Mouse (Mus musculus): Measurements from ENCODE around the gene Foxo3.

The Foxo3 gene

DNA sequence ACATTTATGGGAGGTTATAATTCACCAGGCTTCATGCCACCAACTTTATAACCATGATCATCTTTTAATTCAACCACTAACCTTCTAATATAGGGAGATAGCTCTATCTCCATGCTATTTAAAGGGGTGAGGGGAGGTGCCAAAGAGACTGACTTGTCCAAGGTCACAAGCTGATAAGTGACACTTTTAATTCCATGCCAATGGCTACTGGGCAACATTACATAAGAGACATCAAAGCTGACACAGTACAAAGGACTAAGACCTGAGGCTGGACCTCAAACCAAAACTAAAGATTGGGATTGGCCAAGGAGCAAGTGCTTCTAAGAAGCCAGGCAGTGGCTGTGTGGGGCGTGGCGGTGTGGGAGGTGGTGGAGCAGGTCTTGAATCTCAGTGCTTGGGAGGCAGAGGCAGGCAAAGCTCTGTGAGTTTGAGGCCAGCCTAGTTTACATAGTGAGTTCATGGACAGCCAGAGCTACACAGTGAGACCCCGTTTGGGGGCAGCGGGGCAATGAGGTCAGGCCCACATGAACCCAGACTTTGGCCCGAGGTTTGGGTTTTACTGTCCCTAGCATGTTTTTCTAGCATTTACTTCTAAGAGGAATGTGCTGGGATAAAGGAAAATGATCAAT lies 46.0 kb downstream of the Foxo3 start:
- DNase-seq (ENCODE audit: inconsistent ontology term): no peak

DNA sequence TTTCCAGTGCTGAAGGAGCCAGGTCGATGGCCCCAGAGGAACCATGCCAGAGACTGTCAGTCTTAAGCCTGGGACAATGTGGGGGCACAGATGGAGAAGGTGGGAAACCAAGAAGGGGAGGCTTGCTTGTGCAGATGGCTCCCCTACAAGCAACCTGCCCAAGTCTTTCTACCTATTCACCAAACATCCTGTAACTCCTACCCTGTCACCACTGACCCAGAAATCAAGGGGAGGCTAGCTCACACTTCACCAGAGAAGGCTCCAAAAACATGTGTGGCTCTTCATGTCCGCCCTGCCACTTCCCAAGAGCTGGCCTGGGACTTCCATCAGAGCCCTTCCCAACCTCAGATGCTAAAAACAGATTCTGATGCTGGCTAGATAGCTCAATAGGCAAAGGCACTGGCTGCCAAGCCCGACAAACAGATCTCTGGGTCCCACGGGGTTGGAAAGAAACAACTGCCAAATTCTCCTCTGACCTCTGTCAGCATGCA lies 48.8 kb downstream of the Foxo3 start:
- DNase-seq (ENCODE audit: inconsistent ontology term): no peak

DNA sequence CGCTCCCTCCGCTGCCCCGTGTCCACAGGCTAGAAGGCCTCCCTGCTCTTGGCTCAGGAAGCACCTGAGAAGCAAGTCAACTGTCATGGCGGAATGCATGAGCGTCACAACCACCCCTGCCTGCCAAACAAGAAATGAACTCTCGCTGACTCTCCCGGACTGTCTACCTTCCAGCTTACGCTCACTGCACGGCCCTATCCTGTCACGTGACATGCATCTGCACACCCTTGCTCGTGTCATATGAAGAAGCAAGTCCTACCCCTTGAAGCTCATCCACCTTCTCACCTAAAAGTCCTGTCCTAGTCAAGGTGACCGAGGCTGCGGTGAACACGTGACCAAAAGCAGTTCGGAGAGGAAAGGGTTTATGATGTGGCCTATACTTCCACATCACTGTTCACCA lies 50.4 kb downstream of the Foxo3 start:
- DNase-seq (ENCODE audit: inconsistent ontology term): no peak

DNA sequence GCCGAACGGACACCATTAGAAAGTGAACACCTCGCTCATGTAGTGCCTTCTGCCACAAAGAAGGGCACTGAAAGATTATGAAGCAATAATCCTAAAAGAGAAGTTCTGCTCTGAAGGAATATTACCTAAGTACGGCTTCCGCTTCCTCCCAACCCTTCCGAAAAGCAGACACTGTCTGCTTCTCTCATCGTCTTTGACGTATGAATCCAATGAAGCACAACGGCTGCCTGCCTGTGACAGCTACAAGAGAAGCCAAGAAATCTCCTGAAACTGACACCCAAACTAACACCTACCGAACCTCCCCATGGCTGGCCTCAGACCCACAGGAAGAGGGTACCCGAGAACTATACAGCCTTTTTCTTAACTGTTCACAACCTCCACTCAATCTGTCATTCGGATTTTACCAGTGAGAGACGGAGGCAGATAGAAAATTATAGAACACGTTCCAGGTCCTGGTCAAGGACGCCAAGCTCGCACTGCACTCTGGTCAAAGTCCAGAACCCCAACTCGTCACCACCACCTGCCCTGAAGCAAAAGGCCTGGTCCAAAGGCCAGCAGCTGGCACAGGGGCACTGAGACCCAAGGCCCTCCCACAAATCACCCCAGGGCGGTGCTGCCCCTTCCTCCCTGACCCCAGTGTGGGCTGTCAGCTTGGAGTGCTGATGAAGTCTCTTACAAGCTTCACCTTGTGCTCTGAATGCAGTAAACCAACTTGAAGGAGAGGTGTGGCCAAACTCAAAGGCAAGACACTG lies 51.2 kb downstream of the Foxo3 start:
- no peak for DNase-seq (ENCODE audit: inconsistent ontology term)

DNA sequence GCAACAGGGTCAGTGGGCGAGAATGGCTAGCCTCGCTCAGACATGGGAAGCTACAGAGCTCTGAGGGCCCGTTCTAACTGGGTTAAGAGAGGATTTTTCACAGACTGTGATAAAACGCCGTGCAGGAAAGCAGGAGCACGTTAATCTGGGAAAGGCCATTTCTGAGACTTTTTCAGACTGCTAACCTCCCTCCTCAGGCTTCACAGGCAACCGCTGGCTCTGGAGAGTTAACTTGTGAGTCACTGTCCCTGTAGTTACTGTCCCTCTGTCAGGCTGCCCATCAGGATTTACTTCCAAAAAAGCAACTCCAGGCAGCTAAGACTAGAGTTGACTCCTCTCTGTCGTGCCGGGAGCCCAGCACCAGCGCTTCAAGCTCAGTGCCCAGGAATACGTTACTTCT lies 54.6 kb downstream of the Foxo3 start:
- DNase-seq (ENCODE audit: inconsistent ontology term): no peak

DNA sequence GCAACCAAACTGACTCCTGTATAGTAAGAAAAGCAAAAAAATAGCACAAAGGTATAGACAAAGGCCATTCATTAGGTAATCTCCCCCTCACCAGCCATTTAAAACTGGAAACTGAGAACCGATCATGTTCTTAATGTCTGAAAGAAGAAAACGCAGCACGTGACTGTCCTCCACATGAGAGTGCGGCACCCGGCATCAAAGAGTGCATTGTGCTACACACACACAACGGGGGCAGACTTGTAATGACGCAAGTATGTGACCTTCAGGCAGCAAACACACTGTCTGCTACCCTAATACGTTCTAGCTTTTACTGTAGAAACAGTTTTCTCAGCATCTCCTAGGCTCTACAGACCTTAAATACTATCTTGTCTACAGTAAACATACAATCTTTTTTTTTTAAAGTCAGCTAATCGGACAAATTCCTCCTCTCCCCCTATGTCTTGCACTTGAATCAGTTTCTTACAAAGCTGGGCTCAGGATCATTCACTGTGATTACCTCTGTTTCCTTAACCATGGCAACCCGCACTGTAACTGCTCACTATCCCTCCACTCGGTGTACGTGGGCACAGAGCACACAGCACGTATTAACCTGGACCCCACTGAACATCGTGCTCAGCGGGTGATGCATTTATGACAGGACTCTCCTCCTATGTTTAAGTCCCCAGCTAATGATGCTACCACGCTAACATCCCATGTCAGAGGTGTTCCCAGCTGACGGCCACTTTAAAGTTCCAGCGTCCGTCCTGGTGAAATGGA lies 55.2 kb downstream of the Foxo3 start:
- peak; percentile 38 for DNase-seq (ENCODE audit: inconsistent ontology term)

DNA sequence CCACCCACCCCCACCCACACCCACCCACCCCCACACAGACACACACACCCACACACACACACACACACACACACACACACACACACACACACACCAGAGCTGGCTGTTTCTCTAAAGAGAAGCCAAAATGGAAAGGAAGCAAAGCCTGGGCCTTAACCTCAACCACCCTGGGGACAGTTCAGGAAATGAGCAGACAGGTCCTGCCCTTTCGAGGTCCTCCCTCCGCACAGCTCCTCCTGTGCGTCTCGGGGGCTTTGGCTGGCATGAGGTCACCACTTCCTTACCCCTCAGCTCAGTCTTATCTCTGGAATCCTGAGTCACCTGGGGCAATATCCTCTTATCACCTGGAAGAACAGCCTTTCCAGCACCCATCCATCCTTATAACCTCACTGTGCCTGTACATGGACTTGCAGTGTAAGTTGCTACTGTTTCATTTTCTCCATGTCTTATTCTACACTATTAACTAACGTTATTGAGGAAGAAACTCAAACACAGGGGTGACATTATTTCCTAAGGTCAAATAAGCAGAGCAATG lies 56.1 kb downstream of the Foxo3 start:
- DNase-seq (ENCODE audit: inconsistent ontology term): no peak

DNA sequence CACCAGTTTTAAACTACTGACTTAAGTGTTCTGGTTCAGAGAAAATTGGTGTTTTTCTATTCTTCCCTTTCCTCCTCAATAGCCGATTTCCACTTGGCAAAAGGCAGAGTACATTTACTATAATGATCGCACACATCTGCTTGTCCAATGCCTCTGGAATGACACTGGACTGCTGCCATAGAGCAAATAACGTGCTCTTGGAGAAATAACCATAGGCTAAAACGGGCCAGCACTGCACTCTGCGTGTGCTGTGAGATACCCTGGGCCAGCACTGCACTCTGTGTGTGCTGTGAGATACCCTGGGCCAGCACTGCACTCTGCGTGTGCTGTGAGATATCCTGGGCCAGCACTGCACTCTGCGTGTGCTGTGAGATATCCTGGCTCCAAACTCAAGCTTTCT lies 65.1 kb downstream of the Foxo3 start:
- DNase-seq (ENCODE audit: inconsistent ontology term): no peak

DNA sequence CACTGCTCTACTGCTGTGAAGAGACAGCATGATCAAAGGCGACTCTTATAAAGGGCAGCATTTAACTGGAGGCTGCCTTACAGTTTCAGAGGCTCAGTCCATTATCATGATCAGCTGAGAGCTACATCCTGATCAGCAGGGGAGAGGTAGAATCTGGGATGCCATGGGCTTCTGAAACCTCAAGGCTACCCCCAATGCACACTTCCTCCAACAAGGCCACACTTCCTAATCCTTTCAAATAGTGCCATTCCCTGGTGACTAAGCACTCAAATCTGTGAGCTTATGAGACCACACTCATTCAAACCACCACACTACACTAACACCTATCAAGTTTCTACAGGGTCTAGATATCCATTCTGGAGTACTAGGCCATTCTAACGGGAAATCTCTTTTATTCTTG lies 65.9 kb downstream of the Foxo3 start:
- DNase-seq (ENCODE audit: inconsistent ontology term): no peak

DNA sequence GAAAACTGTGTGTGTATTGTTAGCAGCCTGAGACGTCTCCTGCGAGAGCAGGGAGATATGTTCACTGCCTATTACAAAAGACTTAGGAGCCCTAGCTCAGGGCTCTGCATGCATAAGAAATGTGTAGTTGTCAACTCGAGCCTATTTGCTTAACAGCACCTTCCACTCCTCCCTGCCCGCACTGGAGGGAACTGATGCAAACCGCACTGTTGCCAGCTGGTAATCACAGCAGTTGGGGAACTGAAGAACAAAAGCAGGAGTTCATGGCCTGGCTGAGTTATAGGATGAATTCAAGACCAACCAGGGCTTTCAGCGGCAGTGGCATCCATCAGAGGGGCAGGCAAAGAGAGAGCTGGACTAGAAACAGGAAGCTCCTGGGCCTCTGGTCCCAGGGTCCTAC lies 66.7 kb downstream of the Foxo3 start:
- DNase-seq (ENCODE audit: inconsistent ontology term): no peak

DNA sequence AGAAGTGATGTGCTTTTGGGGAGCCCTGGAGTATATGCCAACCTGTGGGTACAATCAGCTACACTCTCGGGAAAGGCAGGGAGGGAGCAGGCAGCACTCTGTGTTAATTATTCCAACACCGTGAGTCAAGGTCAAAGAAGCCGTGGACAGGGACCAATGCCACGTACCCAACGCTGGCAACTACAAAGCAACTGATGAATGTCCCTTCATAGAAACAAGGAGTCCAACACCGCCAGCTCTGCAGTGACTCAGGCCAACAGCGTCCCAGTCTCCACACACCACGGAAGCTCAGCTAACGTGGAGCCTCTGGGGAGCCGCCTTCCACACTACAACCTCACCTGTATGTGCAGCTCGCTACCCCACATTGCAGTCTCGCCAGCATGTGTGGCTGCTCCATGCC lies 68.9 kb downstream of the Foxo3 start:
- DNase-seq (ENCODE audit: inconsistent ontology term): peak; percentile 36

DNA sequence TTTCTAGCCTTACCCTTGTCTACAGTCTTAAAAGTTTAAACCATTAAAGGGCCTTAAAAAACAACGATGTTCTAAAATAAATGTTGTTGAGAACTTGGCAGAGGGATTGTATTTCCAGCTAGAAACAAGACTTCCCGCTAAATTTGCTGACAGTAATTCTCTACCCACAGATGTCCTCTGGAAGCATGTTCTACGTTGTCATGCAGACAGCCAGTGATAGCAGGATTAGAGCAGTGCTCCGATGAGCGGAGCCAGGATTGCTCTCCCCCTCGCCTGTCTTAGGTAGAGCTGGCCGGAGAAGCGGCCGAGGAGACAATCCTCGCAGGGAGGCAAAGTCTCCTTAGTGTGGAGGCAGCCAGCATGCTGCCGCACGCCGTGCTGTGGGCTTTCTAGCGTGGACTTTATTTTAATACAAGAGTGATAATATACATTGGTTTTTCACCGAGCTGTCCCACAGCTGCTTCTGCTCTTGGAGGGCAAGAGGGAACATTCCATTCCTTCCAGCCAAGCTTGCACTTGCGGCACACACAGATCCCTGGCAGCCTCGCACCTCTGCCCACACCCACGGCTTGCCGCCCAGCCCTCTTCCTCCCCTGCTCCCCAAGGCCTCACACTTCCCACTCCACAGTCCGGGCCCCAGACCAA lies 71.7 kb downstream of the Foxo3 start:
- DNase-seq (ENCODE audit: inconsistent ontology term): no peak

DNA sequence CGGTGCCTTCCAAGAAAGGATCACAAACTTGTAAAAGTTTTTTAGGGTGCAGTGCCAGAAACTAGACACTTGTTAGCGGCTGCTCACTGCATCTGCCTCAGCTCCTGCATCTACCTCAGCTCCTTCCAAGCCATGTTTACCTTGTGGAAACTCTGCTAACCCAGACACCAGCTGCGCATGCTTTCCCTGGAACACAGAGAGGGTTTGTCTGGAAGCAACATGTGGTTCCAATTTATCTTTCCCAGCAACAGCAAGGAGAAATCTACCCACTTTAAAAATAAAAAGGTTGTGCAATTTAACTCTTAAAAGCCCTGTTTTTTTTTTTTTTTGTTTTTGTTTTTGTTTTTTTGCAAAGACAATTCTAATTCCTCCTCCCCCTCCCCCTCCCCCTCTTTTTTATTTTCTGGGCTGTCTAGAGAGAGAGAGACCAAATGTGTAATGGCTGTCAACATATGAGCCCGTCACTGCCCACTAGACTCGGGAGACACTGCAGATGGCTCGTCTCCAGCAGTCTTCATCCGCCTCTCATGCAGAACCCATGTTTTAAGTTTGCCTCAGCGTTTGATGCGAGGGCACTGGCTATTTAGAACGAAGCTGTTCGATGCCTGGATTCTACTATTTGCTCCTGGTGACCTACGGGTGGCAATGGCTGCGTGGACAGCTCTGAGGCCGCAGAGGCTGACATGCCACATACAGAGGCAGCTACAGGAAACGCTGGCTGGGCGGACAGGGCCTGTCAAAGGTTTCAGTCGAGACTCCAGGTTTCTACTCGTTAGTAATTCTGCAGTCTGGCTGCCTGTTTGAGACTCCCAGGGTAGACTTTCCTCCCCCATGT lies 73.0 kb downstream of the Foxo3 start:
- DNase-seq (ENCODE audit: inconsistent ontology term): no peak

DNA sequence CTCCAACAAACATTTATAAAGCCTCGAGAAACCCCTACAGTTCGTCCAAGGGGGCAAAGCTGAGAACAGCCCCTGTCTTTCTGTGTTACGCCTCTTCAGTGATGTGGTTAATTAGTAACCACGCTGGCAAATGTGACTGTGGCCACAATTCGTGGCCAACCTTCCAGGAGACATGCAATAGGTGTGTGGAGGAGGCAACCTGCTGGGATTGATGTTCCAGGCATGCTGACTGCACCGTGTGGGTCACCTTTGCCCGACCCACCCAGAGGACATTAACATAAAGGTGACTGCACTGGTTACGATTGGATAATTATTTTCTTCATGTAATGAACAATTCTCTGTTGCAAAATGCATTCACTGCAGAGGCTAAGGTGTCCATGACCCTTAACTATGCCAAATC lies 74.0 kb downstream of the Foxo3 start:
- no peak for DNase-seq (ENCODE audit: inconsistent ontology term)

DNA sequence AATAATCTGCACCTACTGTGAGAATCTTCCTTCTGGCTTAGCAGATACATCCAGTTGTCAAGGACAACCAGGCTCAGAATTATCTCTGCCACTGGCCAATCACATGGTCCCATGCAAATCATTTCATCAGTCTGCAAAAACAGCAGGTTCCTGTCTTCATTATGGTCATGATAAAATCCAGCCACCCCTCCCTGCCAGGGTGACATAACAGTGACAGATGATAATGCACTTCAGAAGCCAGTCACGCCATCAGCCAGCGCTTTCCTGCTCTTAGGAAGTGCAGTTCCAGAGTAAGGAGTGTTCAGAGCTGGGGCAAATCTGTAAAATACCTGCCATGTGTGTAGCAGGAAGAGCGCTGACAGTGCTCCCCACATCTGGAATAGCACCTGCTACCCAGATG lies 77.1 kb downstream of the Foxo3 start:
- no peak for DNase-seq (ENCODE audit: inconsistent ontology term)

DNA sequence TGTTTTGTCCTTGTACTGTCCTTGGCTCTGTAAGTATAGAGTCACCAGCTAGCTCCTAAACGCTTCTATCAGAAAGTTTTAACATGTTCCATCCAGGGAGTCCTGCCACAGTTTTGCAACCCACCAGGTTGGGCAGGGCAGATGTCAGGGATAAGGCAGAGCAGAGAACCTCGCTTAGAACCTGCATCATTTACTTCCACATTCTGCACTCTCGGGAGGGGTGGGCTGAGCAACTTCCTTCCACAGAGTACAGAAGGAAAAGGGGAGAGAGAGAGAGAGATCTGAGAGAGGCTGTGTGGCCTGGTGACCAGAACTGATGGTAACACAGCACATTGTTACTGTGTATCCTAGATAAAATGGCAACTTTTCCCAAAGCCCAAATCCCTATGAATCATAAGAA lies 77.9 kb downstream of the Foxo3 start:
- DNase-seq (ENCODE audit: inconsistent ontology term): no peak

DNA sequence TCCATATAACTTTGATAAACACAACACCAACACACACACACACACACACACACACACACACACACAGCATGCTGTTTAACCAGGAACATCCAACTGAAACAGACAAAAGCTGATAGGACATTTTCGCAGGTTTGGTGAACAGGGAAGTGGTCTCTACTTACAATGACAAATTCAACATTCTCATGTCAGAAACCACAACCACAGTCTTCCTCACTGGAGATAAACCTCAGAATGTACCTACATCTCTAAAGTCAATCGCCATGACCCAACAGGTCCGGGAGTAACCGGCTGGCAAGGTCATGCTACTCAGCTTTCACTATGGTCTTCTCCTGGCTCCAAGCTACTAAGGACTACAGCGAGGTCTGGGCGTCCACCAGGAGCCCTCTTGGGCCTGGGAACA lies 81.8 kb downstream of the Foxo3 start:
- DNase-seq (ENCODE audit: inconsistent ontology term): no peak

DNA sequence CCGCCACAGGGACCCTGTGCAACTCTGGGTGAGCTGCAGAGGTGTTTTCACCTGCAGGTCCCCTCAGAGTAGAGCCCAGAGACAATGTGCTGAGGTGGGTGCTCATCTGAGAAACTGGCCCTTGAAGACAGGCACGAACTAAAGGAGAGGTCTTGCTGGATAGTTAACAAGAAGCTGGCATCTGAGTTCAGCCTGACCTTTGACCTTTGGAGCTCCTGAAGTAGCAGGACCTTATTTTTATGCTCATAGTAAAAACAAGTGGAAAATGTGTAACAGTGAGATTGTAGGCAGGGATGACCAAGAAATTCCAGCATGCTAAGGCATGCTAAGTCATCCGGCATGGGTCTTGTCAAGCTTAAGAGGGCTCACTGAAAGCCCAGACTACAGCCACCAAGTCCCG lies 82.6 kb downstream of the Foxo3 start:
- no peak for DNase-seq (ENCODE audit: inconsistent ontology term)

DNA sequence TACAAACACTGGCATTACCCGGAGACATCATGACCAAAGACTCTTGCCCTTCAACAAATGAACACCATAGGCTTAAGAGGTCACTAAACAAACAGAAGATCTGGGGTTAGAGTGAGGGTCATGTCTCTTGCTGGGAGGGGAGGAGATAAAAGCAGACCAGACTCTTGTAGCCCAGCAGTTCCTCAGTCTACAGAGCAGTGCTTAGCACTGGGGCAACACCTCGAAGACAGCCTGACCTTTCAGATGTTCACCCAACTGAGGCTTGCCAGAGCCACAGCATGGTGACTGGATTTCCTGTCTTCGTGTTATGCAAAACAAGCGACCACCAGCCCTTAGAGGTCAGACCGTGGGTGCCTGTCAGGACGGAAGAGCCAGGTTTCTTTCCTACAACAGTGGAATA lies 83.6 kb downstream of the Foxo3 start:
- no peak for DNase-seq (ENCODE audit: inconsistent ontology term)

DNA sequence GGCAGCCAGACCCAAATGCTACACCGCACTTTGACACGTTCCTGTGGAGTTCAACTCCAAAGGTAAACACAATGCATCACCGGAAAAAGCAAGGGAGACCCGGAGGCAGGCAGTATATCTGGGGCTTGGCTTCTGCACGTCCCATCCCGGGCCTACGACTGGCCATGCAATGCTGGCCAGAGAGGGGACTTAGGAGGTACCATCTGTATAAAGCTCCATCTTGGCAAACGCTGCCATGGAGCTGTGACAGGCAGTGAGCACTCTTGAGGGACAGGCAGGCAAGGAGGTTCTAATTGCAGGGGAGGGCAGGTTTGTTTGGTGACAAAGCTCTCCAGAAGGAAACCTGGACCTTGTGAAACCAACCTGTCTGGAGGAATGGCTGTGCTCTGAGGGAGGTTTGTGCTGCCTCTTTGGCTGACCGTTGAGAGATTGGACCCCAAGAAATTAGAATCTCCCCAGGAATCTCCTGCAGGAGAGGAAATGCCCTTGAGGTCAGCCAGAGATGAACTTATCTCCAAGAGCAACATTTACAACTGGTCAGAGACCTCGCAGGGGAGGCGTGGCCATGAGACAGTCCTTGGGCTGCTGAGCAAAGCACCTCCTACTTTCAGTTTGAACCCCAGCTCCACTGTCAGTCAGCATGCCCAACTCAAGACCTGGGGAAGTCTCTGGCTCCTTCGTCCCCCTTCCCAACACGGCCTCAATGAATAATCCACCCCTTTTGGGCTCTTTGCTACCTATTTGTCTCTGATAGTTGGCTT lies 86.7 kb downstream of the Foxo3 start:
- no peak for DNase-seq (ENCODE audit: inconsistent ontology term)

Data from Muller cell, postnatal 12 days (primary cell).